Mouse (Mus musculus): ENCODE data around the gene Ssrp1.

The Ssrp1 gene

GRCm38 (mm10) chr2:85036507-85037046 lies 457 bp upstream of the Ssrp1 start:
- DNase-seq (ENCODE audit: low read depth) = no peak

GRCm38 (mm10) chr2:85038336-85038735 lies 1.3 kb downstream of the Ssrp1 start:
- peak; percentile 50 for DNase-seq (ENCODE audit: low read depth)

GRCm38 (mm10) chr2:85043623-85044022 lies 6.6 kb downstream of the Ssrp1 start:
- DNase-seq (ENCODE audit: low read depth) = no peak

- no peak for DNase-seq (ENCODE audit: low read depth)
Measured at GRCm38 (mm10) chr2:85046222-85046621, 9.2 kb downstream of the Ssrp1 start.

GRCm38 (mm10) chr2:85047081-85047480 lies 10.0 kb downstream of the Ssrp1 start:
- no peak for DNase-seq (ENCODE audit: low read depth)

GRCm38 (mm10) chr2:85047596-85048167 lies 10.6 kb downstream of the Ssrp1 start, which contains the start of gene Tnks1bp1:
Tnks1bp1 (plus strand) TSS chr2:85048022.
- peak; percentile 81 for DNase-seq (ENCODE audit: low read depth)

GRCm38 (mm10) chr2:85048168-85048751 lies 11.2 kb downstream of the Ssrp1 start:
- DNase-seq (ENCODE audit: low read depth) = peak; percentile 13

GRCm38 (mm10) chr2:85049277-85049676 lies 12.2 kb downstream of the Ssrp1 start:
- DNase-seq (ENCODE audit: low read depth) = no peak

- DNase-seq (ENCODE audit: low read depth) = no peak
Measured at GRCm38 (mm10) chr2:85050001-85050634, 13.1 kb downstream of the Ssrp1 start.

GRCm38 (mm10) chr2:85050746-85051145 lies 13.7 kb downstream of the Ssrp1 start:
- no peak for DNase-seq (ENCODE audit: low read depth)

GRCm38 (mm10) chr2:85053192-85053816 lies 16.3 kb downstream of the Ssrp1 start:
- DNase-seq (ENCODE audit: low read depth) = no peak

GRCm38 (mm10) chr2:85056711-85057110 lies 19.7 kb downstream of the Ssrp1 start:
- no peak for DNase-seq (ENCODE audit: low read depth)

GRCm38 (mm10) chr2:85059677-85060076 lies 22.6 kb downstream of the Ssrp1 start:
- no peak for DNase-seq (ENCODE audit: low read depth)

- DNase-seq (ENCODE audit: low read depth) = no peak
Measured at GRCm38 (mm10) chr2:85060591-85061060, 23.6 kb downstream of the Ssrp1 start.

- DNase-seq (ENCODE audit: low read depth) = no peak
Measured at GRCm38 (mm10) chr2:85061107-85061541, 24.1 kb downstream of the Ssrp1 start.

- DNase-seq (ENCODE audit: low read depth) = no peak
Measured at GRCm38 (mm10) chr2:85065141-85065875, 28.3 kb downstream of the Ssrp1 start.

- DNase-seq (ENCODE audit: low read depth) = no peak
Measured at GRCm38 (mm10) chr2:85066937-85067336, 29.9 kb downstream of the Ssrp1 start.

GRCm38 (mm10) chr2:85067903-85068625 lies 31.0 kb downstream of the Ssrp1 start:
- DNase-seq (ENCODE audit: low read depth) = no peak

GRCm38 (mm10) chr2:85068626-85069025 lies 31.6 kb downstream of the Ssrp1 start:
- no peak for DNase-seq (ENCODE audit: low read depth)

GRCm38 (mm10) chr2:85070086-85070485 lies 33.1 kb downstream of the Ssrp1 start:
- DNase-seq (ENCODE audit: low read depth) = no peak

- no peak for DNase-seq (ENCODE audit: low read depth)
Measured at GRCm38 (mm10) chr2:85071921-85072320, 34.9 kb downstream of the Ssrp1 start.

Data from c-Kit-positive CD71-positive TER-119-negative erythroid progenitor cells, embryonic 14.5 days (primary cell).